Mouse (Mus musculus) heart, postnatal 25 days (tissue): ENCODE measurements around the gene Galr3. TPM values are rescaled to one million over a fixed set of nuclear protein-coding genes. Genes with fewer than 3 reads are reported as not detected.
"Not testable (repeated sequence)": the region's sequence is repeated elsewhere in the genome, so short reads cannot be mapped to it uniquely, and the experiment has no call there.

Source experiments
- DNase-seq: peaks from one replicate; pipeline ENCODE4 v3.0.0; 2022; ENCODE audit warnings: low spot score
- intact Hi-C: fragments of 180-260 bp; cut with DNase I; formaldehyde crosslinking; loops from one replicate; pipeline ENCODE4 v1.15.1; 2025
- total RNA-seq, 2 experiments: library from RNA; stranded (reverse); gene quantifications; 2 replicates each; pipeline ENCODE4 v1.2.3; 2021

The Galr3 gene
- total RNA-seq, 2 experiments from 2014 or later, result not detected

GRCm38 (mm10) chr15:79025687-79026308, 15.9 kb upstream of the Galr3 start:
- DNase-seq, result no peak
- intact Hi-C loops, result no loop called here

- no peak for DNase-seq
- intact Hi-C loops, result no loop called here
Measured at GRCm38 (mm10) chr15:79026511-79027290, 15.0 kb upstream of the Galr3 start.

GRCm38 (mm10) chr15:79027291-79028205, 14.1 kb upstream of the Galr3 start:
- intact Hi-C loops, result loop anchor here (2.0 kb wide), 1 partner anchor 45 kb away; no protein-coding TSS in a partner anchor
- peak; percentile 23 for DNase-seq

- peak; percentile 90 for DNase-seq
- intact Hi-C loops, result loop anchor here (2.0 kb wide), 1 partner anchor 45 kb away; no protein-coding TSS in a partner anchor
Measured at GRCm38 (mm10) chr15:79028237-79028738, 13.4 kb upstream of the Galr3 start, which contains the start of gene H1f0. TSS of gene H1f0 (plus strand) at chr15:79028450.

- intact Hi-C loops, result loop anchor here (2.0 kb wide), 1 partner anchor 46 kb away; no protein-coding TSS in a partner anchor
- DNase-seq, result no peak
Measured at GRCm38 (mm10) chr15:79028823-79029484, 12.7 kb upstream of the Galr3 start.

- intact Hi-C loops, result loop anchor here (2.0 kb wide), 1 partner anchor 47 kb away; no protein-coding TSS in a partner anchor
- DNase-seq, result no peak
Measured at GRCm38 (mm10) chr15:79029519-79030241, 12.0 kb upstream of the Galr3 start.

- peak; percentile 89 for DNase-seq
- intact Hi-C loops, result no loop called here
Measured at GRCm38 (mm10) chr15:79030551-79031435, 10.9 kb upstream of the Galr3 start.

GRCm38 (mm10) chr15:79031908-79032307, 9.8 kb upstream of the Galr3 start:
- DNase-seq, intact Hi-C loops: not testable (repeated sequence)

- intact Hi-C loops, result loop anchor here (1.0 to 2.0 kb wide), 3 partner anchors 33 to 110 kb away; partner anchors contain the start of genes 1700088E04Rik and Polr2f
- no peak for DNase-seq
Measured at GRCm38 (mm10) chr15:79037913-79038328, 3.8 kb upstream of the Galr3 start.

- DNase-seq, result no peak
- intact Hi-C loops, result no loop called here
Measured at GRCm38 (mm10) chr15:79038331-79038730, 3.4 kb upstream of the Galr3 start.

- peak; percentile 40 for DNase-seq
- intact Hi-C loops, result no loop called here
Measured at GRCm38 (mm10) chr15:79038853-79039252, 2.8 kb upstream of the Galr3 start.

GRCm38 (mm10) chr15:79040501-79041416, 926 bp upstream of the Galr3 start:
- no peak for DNase-seq

GRCm38 (mm10) chr15:79042721-79043491, 1.2 kb downstream of the Galr3 start:
- intact Hi-C loops, result no loop called here
- no peak for DNase-seq

More at GRCm38 (mm10) chr15:79040501-79041416, 926 bp upstream of the Galr3 start:
- intact Hi-C loops, result no loop called here

- intact Hi-C loops, result no loop called here
- no peak for DNase-seq
Measured at GRCm38 (mm10) chr15:79044837-79045236, 3.2 kb downstream of the Galr3 start.

GRCm38 (mm10) chr15:79048186-79048585, 6.5 kb downstream of the Galr3 start:
- no peak for DNase-seq
- intact Hi-C loops, result no loop called here
